Mouse (Mus musculus): Measurements from ENCODE around the gene Trak1. TPM values are rescaled to one million over a fixed set of nuclear protein-coding genes. Genes with fewer than 3 reads are reported as not detected.

The Trak1 gene
- polyA plus RNA-seq, 1 experiment from 2014 or later, result 20.8 TPM

DNA sequence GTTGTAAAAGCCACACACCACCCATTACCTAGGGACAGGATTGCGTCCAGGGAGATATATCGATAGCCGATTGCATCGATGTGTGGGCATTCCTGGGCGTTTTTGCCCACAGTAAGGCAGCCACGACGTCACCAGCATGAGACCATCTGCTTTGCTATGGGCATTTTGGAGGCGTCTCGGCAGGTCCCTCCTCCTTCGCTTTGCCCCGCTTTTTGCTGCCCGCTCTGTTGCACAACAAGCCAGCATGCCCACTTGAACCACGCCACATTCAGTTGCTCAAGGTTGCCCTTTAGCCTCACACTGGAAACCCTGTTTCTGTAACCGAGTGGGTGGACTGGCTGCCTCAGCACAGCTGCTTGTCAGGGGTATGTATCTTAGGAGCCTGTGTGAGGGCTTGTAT lies 85.3 kb downstream of the Trak1 start:
- WGBS, result 89% methylated on average over 14 of the region's 14 CpGs
- Histone ChIP-seq H3K27me3 (ENCODE audit: insufficient read depth, low read length) (no peaks in the 10 kb centered on the region), H3K4me1 (ENCODE audit: insufficient read depth) (peaks cover under 1% of the 10 kb centered on the region; the same call in 1 of the 2 replicates), H3K36me3 (ENCODE audit: insufficient read depth) (no peaks in the 10 kb centered on the region), H3K4me2 (no peak overlapping the region), H3K4me3 (ENCODE audit: low read depth, low read length) (no peak overlapping the region), H3K27ac (ENCODE audit: low read depth) (no peak overlapping the region), H3K9me3 (ENCODE audit: low read depth, low read length) (no peaks in the 10 kb centered on the region), H3K9ac (no peak overlapping the region)
- no peak for TF ChIP-seq CTCF (IDR thresholded peaks at IDR 0.05; ENCODE audit: low read depth)
- ATAC-seq (ENCODE audit: insufficient read depth) (no peak), DNase-seq (no peak)

- H3K4me1 ChIP-seq (ENCODE audit: insufficient read depth), result peaks cover 6% of the 10 kb centered on the region; the same call in 1 of the 2 replicates
- ATAC-seq (ENCODE audit: insufficient read depth), result no peak
- H3K4me3 ChIP-seq (ENCODE audit: low read depth, low read length), result no peak overlapping the region
- no peak overlapping the region for H3K27ac ChIP-seq (ENCODE audit: low read depth)
- H3K9me3 ChIP-seq (ENCODE audit: low read depth, low read length), result no peaks in the 10 kb centered on the region
- DNase-seq, result no peak
- no peaks in the 10 kb centered on the region for H3K27me3 ChIP-seq (ENCODE audit: insufficient read depth, low read length)
- H3K4me2 ChIP-seq, result no peak overlapping the region
- 79% methylated on average over 9 of the region's 9 CpGs for WGBS
- no peak for TF ChIP-seq CTCF (IDR thresholded peaks at IDR 0.05; ENCODE audit: low read depth)
- H3K9ac ChIP-seq, result no peak overlapping the region
- no peaks in the 10 kb centered on the region for H3K36me3 ChIP-seq (ENCODE audit: insufficient read depth)
Observed at GRCm38 (mm10) chr9:121383180-121383586, 85.9 kb downstream of the Trak1 start.

DNA sequence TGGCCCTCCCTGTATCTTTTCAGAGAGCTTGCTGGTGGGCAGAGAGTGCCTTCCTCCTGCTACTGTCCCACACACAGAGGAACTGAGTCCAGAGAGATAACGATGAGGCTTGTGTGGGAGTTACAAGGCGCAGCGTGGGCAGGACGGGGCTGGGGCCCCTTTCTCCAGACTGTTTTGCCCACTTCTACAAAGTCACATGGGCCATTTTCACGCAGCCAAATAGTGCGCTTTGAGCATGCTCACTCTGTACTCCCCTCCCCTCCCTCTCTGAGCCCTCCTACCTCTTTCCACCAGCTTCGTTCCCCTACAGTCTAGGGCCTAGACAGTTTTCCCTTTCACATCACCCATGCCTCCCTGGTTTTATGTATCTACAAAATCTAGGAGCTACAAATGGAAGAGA lies 87.3 kb downstream of the Trak1 start:
- WGBS, result 76% methylated on average over 7 of the region's 7 CpGs
- H3K9me3 ChIP-seq (ENCODE audit: low read depth, low read length), result no peaks in the 10 kb centered on the region

DNA sequence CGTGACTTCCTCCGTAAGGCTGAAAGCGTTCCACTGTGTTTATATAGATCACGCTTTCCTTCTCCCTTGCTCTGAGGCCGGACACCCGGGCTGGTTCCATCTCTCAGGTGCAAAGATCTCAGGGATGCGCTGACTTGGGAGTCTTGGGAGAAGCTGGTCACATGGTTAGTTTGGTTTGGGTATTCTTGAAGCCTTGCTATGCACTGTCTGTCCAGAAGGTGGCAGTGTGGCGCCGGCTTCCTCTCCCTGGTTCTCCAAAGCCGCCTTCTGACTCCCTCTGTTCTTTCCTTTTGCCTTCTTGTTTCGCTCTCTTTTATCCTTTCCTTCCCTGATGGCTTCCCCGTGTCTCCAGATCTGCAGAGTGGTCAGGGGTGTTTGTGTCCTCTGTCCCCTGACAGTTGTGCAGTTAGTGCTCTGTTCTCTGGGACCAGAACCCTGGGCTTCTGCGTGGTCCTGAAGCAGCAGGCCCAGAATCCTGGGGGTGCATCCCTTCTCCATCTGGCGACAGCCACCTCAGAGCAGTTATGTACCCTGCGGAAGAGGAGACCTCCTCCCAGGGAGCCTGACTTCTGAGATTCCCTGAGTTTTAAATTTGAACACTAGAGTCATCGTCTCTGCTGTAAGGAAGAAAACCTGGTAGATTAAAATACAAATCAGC lies 87.9 kb downstream of the Trak1 start:
- Histone ChIP-seq H3K36me3 (ENCODE audit: insufficient read depth) (no peaks in the 10 kb centered on the region), H3K4me3 (ENCODE audit: low read depth, low read length) (no peak overlapping the region), H3K4me1 (ENCODE audit: insufficient read depth) (peaks cover 10% of the 10 kb centered on the region; the same call in 1 of the 2 replicates), H3K9me3 (ENCODE audit: low read depth, low read length) (no peaks in the 10 kb centered on the region), H3K4me2 (no peak overlapping the region), H3K27ac (ENCODE audit: low read depth) (no peak overlapping the region), H3K9ac (no peak overlapping the region), H3K27me3 (ENCODE audit: insufficient read depth, low read length) (no peaks in the 10 kb centered on the region)
- peak; percentile 93 for TF ChIP-seq CTCF (IDR thresholded peaks at IDR 0.05; ENCODE audit: low read depth)
- ATAC-seq (ENCODE audit: insufficient read depth) (0 out of 2 replicates have a peak, but pooled peaks have one; percentile 40), DNase-seq (peak; percentile 89)
- 36% methylated on average over 16 of the region's 16 CpGs for WGBS

More for the DNA sequence above, 87.3 kb downstream of the Trak1 start:
- H3K4me2 ChIP-seq, result no peak overlapping the region
- peaks cover 10% of the 10 kb centered on the region; the same call in 1 of the 2 replicates for H3K4me1 ChIP-seq (ENCODE audit: insufficient read depth)
- no peak for DNase-seq
- no peak overlapping the region for H3K9ac ChIP-seq
- no peak; the same call in 1 of the 2 replicates for ATAC-seq (ENCODE audit: insufficient read depth)
- no peak overlapping the region for H3K4me3 ChIP-seq (ENCODE audit: low read depth, low read length)
- no peaks in the 10 kb centered on the region for H3K27me3 ChIP-seq (ENCODE audit: insufficient read depth, low read length)
- no peak overlapping the region for H3K27ac ChIP-seq (ENCODE audit: low read depth)
- no peaks in the 10 kb centered on the region for H3K36me3 ChIP-seq (ENCODE audit: insufficient read depth)
- TF ChIP-seq CTCF (IDR thresholded peaks at IDR 0.05; ENCODE audit: low read depth), result no peak

DNA sequence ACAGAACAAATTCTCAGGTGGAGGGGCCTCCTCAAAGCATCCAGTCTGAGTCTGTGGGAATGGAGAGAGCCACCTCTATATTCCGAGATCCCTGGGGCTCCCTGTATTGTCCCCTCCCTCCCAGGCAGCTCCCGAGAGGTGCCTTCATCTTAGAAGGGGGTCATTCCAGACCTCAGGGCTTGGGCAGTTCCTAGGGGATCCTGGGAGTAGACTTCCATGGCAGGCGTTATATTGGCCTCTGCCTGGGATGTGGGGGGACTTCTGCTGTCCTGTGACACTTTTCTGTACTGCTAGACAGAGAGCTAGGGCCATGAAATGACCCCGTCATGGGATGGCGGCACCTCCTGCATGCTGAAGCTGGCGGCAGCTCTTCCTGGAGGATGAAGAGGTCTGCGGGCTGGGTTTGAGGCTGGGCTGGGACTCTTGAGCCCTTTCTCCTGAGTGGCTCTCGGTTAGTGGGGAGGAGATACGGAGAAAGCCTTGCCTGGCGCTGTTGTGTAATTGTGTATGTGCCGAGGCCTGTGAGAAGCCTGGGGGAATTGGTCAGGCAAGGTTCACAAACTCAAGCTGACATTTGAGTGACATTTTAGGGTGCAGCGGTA lies 88.5 kb downstream of the Trak1 start:
- H3K27ac ChIP-seq (ENCODE audit: low read depth), result no peak overlapping the region
- H3K4me2 ChIP-seq, result no peak overlapping the region
- ATAC-seq (ENCODE audit: insufficient read depth) (no peak), DNase-seq (no peak)
- no peak for TF ChIP-seq CTCF (IDR thresholded peaks at IDR 0.05; ENCODE audit: low read depth)
- no peaks in the 10 kb centered on the region for H3K9me3 ChIP-seq (ENCODE audit: low read depth, low read length)
- WGBS, result 80% methylated on average over 12 of the region's 12 CpGs
- peaks cover 10% of the 10 kb centered on the region; the same call in 1 of the 2 replicates for H3K4me1 ChIP-seq (ENCODE audit: insufficient read depth)
- no peak overlapping the region for H3K4me3 ChIP-seq (ENCODE audit: low read depth, low read length)
- no peaks in the 10 kb centered on the region for H3K36me3 ChIP-seq (ENCODE audit: insufficient read depth)
- H3K27me3 ChIP-seq (ENCODE audit: insufficient read depth, low read length), result no peaks in the 10 kb centered on the region
- no peak overlapping the region for H3K9ac ChIP-seq

DNA sequence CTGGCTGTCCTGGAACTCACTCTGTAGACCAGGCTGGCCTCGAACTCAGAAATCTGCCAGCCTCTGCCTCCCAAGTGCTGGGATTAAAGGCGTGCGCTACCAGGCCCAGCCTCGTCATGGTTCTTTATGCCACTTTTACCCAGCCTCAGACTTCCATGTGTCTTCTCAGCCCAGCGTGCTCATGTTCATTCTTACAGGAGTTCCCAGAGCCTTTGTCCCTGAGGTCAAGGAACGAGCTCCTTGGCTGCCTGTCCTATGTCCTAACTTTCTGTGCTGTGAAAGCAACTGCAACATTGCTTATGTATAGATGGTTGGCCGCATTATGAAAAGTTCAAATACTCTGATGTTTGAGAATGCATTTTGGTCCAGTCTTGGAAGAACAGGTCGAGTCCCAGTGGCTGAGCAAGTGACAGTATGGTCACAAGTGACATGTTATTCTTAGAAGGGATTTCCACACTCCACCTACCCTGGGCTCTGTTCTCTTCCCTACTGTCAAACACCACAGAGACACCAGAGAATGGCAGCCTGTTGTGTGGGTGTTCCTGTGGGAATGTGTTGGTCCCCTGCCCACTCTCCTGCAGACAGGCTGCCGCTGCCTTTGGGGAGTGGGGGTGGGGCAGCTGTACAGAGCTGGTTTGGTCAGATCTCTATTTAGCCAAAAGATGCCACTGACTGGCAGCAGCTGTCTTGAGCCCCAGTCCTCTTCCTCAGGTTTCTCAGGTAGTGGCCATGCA lies 90.4 kb downstream of the Trak1 start:
- H3K27ac ChIP-seq (ENCODE audit: low read depth), result no peak overlapping the region
- H3K9me3 ChIP-seq (ENCODE audit: low read depth, low read length), result no peaks in the 10 kb centered on the region
- DNase-seq (peak; percentile 33), ATAC-seq (ENCODE audit: insufficient read depth) (no peak)
- no peak overlapping the region for H3K9ac ChIP-seq
- TF ChIP-seq CTCF (IDR thresholded peaks at IDR 0.05; ENCODE audit: low read depth), result no peak
- no peak overlapping the region for H3K4me2 ChIP-seq
- no peak overlapping the region for H3K4me3 ChIP-seq (ENCODE audit: low read depth, low read length)
- no peaks in the 10 kb centered on the region for H3K36me3 ChIP-seq (ENCODE audit: insufficient read depth)
- H3K4me1 ChIP-seq (ENCODE audit: insufficient read depth), result peaks cover 10% of the 10 kb centered on the region; the same call in 1 of the 2 replicates
- WGBS, result 74% methylated on average over 9 of the region's 9 CpGs
- H3K27me3 ChIP-seq (ENCODE audit: insufficient read depth, low read length), result no peaks in the 10 kb centered on the region

Measured in lung, embryonic 14.5 days (tissue).